Mouse (Mus musculus): ENCODE measurements around the gene Mpg. TPM values are rescaled to one million over a fixed set of nuclear protein-coding genes. Genes with fewer than 3 reads are reported as not detected.
A peak's percentile ranks its signal among the peaks of the same experiment; 100 is the strongest.

Gene Mpg
- polyA plus RNA-seq (2016; fragmentation: Nextera tagmentation; extraction: Ambion mirVana) = 30.3 and 30.7 TPM in 2 replicates

GRCm38 (mm10) chr11:32226124-32226871 lies at the start of gene Mpg:
Gene Mpg (plus strand): TSS chr11:32226505.
- H3K27me3 ChIP-seq (replicated peaks) = peaks cover 10% of the 10 kb centered on the region
- H3K4me1 ChIP-seq = peaks cover 38% of the 10 kb centered on the region
- H3K9me3 ChIP-seq = no peaks in the 10 kb centered on the region
- peak within 1 kb of the TSS; percentile 29; the same call in 1 of the 2 replicates for H3K27ac ChIP-seq
- H3K4me3 ChIP-seq = peak within 1 kb of the TSS; percentile 63
- H3K4me2 ChIP-seq (replicated peaks) = peak within 1 kb of the TSS; percentile 80
- 3% methylated on average over 47 of the region's 47 CpGs for WGBS
- ATAC-seq (ENCODE audit: low FRiP score, low read depth) = peak; percentile 79
- H3K36me3 ChIP-seq = peaks cover 23% of the 10 kb centered on the region
- peak within 1 kb of the TSS; percentile 77 for H3K9ac ChIP-seq

DNA sequence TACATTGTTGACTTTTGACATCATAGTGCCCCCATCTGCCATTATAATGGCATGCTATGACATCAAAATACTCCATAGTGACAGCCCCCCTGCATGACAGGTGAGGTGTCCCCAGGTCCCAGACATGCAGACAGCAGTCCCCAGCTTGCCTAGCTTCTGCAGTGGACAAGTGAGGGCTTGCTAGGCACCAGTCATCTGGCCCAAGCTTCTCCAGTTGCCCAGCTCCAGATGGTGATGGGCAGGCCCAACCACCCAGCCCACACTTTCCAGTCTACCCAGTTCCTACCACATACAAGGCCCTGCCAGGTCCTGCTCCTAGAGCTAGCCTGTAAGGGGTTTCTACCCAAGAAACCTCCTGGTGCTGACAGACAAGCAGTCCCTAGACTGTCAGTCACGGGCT lies 47.8 kb upstream of the Mpg start:
- H3K4me2 ChIP-seq (replicated peaks) = no peak overlapping the region
- H3K4me1 ChIP-seq = no peaks in the 10 kb centered on the region
- no peak overlapping the region for H3K9ac ChIP-seq
- no peak overlapping the region for H3K27ac ChIP-seq
- H3K27me3 ChIP-seq (replicated peaks) = no peaks in the 10 kb centered on the region
- no peak for ATAC-seq (ENCODE audit: low FRiP score, low read depth)
- H3K9me3 ChIP-seq = no peaks in the 10 kb centered on the region
- 82% methylated on average over 1 of the region's 1 CpGs for WGBS
- H3K4me3 ChIP-seq = no peak overlapping the region
- no peaks in the 10 kb centered on the region for H3K36me3 ChIP-seq

- ATAC-seq (ENCODE audit: low FRiP score, low read depth) = no peak
- Histone ChIP-seq H3K4me2 (replicated peaks) (no peak overlapping the region), H3K27ac (no peak overlapping the region), H3K27me3 (replicated peaks) (no peaks in the 10 kb centered on the region), H3K4me3 (no peak overlapping the region), H3K9ac (no peak overlapping the region), H3K4me1 (no peaks in the 10 kb centered on the region), H3K9me3 (no peaks in the 10 kb centered on the region), H3K36me3 (no peaks in the 10 kb centered on the region)
- whole genome bisulfite sequencing = 87% methylated on average over 4 of the region's 4 CpGs
Observed at GRCm38 (mm10) chr11:32181246-32181645, 45.1 kb upstream of the Mpg start.

- Histone ChIP-seq H3K9ac (no peak overlapping the region), H3K27me3 (replicated peaks) (no peaks in the 10 kb centered on the region), H3K4me1 (no peaks in the 10 kb centered on the region), H3K9me3 (no peaks in the 10 kb centered on the region), H3K36me3 (no peaks in the 10 kb centered on the region), H3K4me3 (no peak overlapping the region), H3K4me2 (replicated peaks) (no peak overlapping the region), H3K27ac (no peak overlapping the region)
- ATAC-seq (ENCODE audit: low FRiP score, low read depth) = peak; percentile 71; the same call in 1 of the 2 replicates
- WGBS = 48% methylated on average over 25 of the region's 25 CpGs
Observed at GRCm38 (mm10) chr11:32181973-32182868, 44.1 kb upstream of the Mpg start.

DNA sequence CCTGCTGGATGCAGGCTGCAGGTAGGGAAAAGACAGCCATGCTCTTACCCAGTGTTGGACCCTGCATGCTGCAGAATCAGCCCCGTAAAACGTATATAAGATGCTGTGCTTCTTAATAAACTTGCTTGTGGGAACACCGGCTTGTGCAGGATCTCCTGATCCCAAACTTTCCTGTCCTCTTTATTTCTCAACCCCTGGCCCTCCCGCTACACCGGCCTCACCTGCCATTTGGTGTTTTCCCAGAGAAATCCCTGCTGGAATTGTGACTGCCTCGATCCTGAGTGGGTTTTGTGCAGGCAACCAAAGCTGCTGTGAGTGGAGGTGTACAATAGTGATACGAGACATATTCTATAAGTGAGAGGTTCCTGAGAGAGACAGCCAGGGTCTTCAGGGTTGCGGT lies 41.8 kb upstream of the Mpg start:
- Histone ChIP-seq H3K27me3 (replicated peaks) (0 out of 2 replicates have a peak, but pooled peaks cover 2% of the 10 kb centered on the region), H3K4me2 (replicated peaks) (no peak overlapping the region), H3K9ac (no peak overlapping the region), H3K4me3 (no peak overlapping the region), H3K4me1 (no peaks in the 10 kb centered on the region), H3K9me3 (no peaks in the 10 kb centered on the region), H3K36me3 (no peaks in the 10 kb centered on the region), H3K27ac (no peak overlapping the region)
- ATAC-seq (ENCODE audit: low FRiP score, low read depth) = no peak
- WGBS = 86% methylated on average over 8 of the region's 8 CpGs

- no peak for ATAC-seq (ENCODE audit: low FRiP score, low read depth)
- WGBS = 77% methylated on average over 3 of the region's 3 CpGs
- Histone ChIP-seq H3K4me2 (replicated peaks) (no peak overlapping the region), H3K9ac (no peak overlapping the region), H3K9me3 (no peaks in the 10 kb centered on the region), H3K36me3 (no peaks in the 10 kb centered on the region), H3K27me3 (replicated peaks) (0 out of 2 replicates have a peak, but pooled peaks cover 2% of the 10 kb centered on the region), H3K27ac (no peak overlapping the region), H3K4me3 (no peak overlapping the region), H3K4me1 (no peaks in the 10 kb centered on the region)
Observed at GRCm38 (mm10) chr11:32186031-32186430, 40.3 kb upstream of the Mpg start.

DNA sequence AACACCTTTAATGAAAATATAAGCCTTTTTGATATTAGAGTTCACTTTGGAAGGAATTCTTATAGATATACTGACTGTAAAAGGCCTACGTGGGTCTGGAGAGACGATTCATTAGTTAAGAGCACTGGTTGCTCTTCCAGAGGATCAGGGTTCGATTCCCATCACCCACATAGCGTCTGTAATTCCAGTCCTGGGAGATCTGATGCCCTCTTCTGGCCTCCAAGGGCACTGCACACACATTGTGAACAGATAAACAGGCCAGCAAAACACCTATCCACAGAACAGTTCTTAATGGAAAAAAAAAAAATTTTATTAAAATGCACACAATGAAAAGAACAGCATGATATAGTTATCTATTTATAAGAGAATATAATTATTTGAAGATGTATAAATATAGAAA lies 39.0 kb upstream of the Mpg start:
- no peak for ATAC-seq (ENCODE audit: low FRiP score, low read depth)
- Histone ChIP-seq H3K27ac (no peak overlapping the region), H3K4me3 (no peak overlapping the region), H3K4me1 (no peaks in the 10 kb centered on the region), H3K27me3 (replicated peaks) (0 out of 2 replicates have a peak, but pooled peaks cover 2% of the 10 kb centered on the region), H3K9me3 (no peaks in the 10 kb centered on the region), H3K36me3 (no peaks in the 10 kb centered on the region), H3K9ac (no peak overlapping the region), H3K4me2 (replicated peaks) (no peak overlapping the region)
- WGBS = 92% methylated on average over 4 of the region's 4 CpGs

GRCm38 (mm10) chr11:32188881-32189280 lies 37.4 kb upstream of the Mpg start:
- Histone ChIP-seq H3K4me2 (replicated peaks) (no peak overlapping the region), H3K9me3 (no peaks in the 10 kb centered on the region), H3K36me3 (no peaks in the 10 kb centered on the region), H3K27ac (no peak overlapping the region), H3K27me3 (replicated peaks) (0 out of 2 replicates have a peak, but pooled peaks cover 2% of the 10 kb centered on the region), H3K9ac (no peak overlapping the region), H3K4me3 (no peak overlapping the region), H3K4me1 (no peaks in the 10 kb centered on the region)
- WGBS = 80% methylated on average over 12 of the region's 12 CpGs
- ATAC-seq (ENCODE audit: low FRiP score, low read depth) = no peak

- Histone ChIP-seq H3K4me2 (replicated peaks) (no peak overlapping the region), H3K27ac (no peak overlapping the region), H3K27me3 (replicated peaks) (0 out of 2 replicates have a peak, but pooled peaks cover 2% of the 10 kb centered on the region), H3K36me3 (no peaks in the 10 kb centered on the region), H3K4me1 (no peaks in the 10 kb centered on the region), H3K9me3 (no peaks in the 10 kb centered on the region), H3K9ac (no peak overlapping the region), H3K4me3 (no peak overlapping the region)
- ATAC-seq (ENCODE audit: low FRiP score, low read depth) = no peak
- 58% methylated on average over 5 of the region's 5 CpGs for WGBS
Observed at GRCm38 (mm10) chr11:32189434-32189833, 36.9 kb upstream of the Mpg start.

- 82% methylated on average over 9 of the region's 9 CpGs for WGBS
- ATAC-seq (ENCODE audit: low FRiP score, low read depth) = no peak
Observed at GRCm38 (mm10) chr11:32190119-32190518, 36.2 kb upstream of the Mpg start.

DNA sequence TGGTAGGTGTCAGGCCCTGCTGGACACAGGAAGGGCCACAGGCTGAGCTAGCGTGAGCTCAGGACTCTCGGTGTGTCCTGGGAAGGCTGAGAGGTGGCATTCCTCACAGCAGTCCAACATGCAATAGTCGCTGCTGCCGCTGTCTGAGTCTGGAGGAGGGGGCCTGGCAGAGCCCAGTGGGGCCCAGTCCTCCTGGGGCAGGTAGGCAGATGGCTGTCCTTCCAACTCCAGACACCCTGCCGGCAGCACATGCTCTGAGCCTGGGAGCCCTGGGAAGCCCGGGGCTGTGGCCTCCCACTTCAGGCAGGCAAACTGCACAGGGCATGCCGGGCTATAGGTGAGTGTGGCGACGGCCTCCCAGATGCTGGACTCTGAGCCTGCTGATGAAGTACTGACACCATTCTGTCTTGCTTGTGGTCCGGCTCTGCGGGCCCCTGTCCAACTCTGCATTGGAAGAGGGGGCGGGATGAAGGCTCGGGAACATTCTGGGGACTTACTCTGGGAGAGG lies 35.6 kb upstream of the Mpg start:
- H3K9ac ChIP-seq = no peak overlapping the region
- no peak overlapping the region for H3K4me3 ChIP-seq
- no peak overlapping the region for H3K27ac ChIP-seq
- no peak overlapping the region for H3K4me2 ChIP-seq (replicated peaks)
- no peaks in the 10 kb centered on the region for H3K9me3 ChIP-seq
- no peaks in the 10 kb centered on the region for H3K4me1 ChIP-seq
- ATAC-seq (ENCODE audit: low FRiP score, low read depth) = no peak
- H3K27me3 ChIP-seq (replicated peaks) = 0 out of 2 replicates have a peak, but pooled peaks cover 2% of the 10 kb centered on the region
- no peaks in the 10 kb centered on the region for H3K36me3 ChIP-seq
- WGBS = 81% methylated on average over 13 of the region's 13 CpGs

More at GRCm38 (mm10) chr11:32190119-32190518, 36.2 kb upstream of the Mpg start:
- H3K27ac ChIP-seq = no peak overlapping the region
- no peak overlapping the region for H3K4me2 ChIP-seq (replicated peaks)
- no peaks in the 10 kb centered on the region for H3K9me3 ChIP-seq
- no peaks in the 10 kb centered on the region for H3K4me1 ChIP-seq
- H3K4me3 ChIP-seq = no peak overlapping the region
- H3K9ac ChIP-seq = no peak overlapping the region
- 0 out of 2 replicates have a peak, but pooled peaks cover 2% of the 10 kb centered on the region for H3K27me3 ChIP-seq (replicated peaks)
- H3K36me3 ChIP-seq = no peaks in the 10 kb centered on the region

DNA sequence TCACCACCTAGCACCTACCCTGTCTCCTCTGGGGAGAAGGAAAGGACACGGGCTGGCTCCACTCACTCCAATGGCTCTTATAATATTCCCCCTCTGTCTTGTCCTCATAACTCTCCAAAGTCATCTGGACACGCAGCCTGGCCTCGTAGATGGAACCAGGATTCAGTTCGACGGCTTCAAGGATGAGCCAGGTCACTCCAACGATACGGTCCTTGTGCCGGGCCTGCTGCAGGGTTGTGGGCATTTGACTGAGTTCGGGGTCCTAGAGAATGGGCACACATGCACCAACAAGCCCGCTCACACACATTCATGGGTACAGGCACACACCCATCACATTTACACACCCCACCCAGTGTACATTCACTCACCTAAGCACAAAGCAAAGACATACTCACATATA lies 33.1 kb upstream of the Mpg start:
- Histone ChIP-seq H3K4me3 (no peak overlapping the region), H3K9me3 (no peaks in the 10 kb centered on the region), H3K4me1 (no peaks in the 10 kb centered on the region), H3K36me3 (no peaks in the 10 kb centered on the region), H3K4me2 (replicated peaks) (no peak overlapping the region), H3K9ac (no peak overlapping the region), H3K27me3 (replicated peaks) (0 out of 2 replicates have a peak, but pooled peaks cover 2% of the 10 kb centered on the region), H3K27ac (no peak overlapping the region)
- ATAC-seq (ENCODE audit: low FRiP score, low read depth) = no peak
- WGBS = 83% methylated on average over 10 of the region's 10 CpGs
